8 mouse cellular contexts compared by ENCODE assay signal in the genomic region with DNA sequence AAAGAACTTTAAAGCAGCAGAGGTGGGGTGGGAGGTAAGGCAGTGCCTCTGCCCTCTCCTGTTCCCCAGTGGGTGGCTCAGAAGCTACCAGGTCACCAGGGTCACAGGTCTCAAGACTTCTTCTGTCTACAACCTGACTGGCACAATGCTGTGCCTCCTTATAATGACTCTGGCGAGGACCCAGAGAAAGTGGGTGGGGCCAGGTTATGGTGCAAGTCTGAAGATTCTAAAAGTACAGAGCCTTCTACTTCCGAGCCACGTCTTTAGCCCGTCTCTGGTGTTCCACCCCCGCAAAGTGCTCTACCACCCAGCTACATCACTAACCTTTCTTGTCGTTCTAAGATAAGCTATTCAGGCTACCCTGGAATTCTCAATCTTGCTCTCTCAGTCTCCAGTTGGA. TPM values are rescaled to one million over a fixed set of nuclear protein-coding genes. Genes with fewer than 3 reads are reported as not detected.
DNase-seq lines count a peak whose midpoint lies in the region; ATAC-seq lines count a peak whose summit lies in the region.

No protein-coding gene starts in this region.

- H3K4me1 ChIP-seq in heart, embryonic 11.5 days (ENCODE audit: control insufficient read depth, insufficient read depth, low read length) = peaks cover 35% of the 10 kb centered on the region
- peaks cover 61% of the 10 kb centered on the region for H3K4me1 ChIP-seq in lung, embryonic 15.5 days

- no peak overlapping the region for H3K4me2 ChIP-seq in heart, embryonic 11.5 days
- H3K4me2 ChIP-seq in lung, embryonic 15.5 days = no peak overlapping the region

- H3K4me3 ChIP-seq in heart, embryonic 11.5 days (ENCODE audit: low read depth, low read length) = no peak overlapping the region
- no peak overlapping the region for H3K4me3 ChIP-seq in lung, embryonic 15.5 days

- H3K27ac ChIP-seq in heart, embryonic 11.5 days (ENCODE audit: low read depth, low read length) = 0 out of 2 replicates have a peak overlapping the region, but pooled peaks have one; percentile 24
- H3K27ac ChIP-seq in lung, embryonic 15.5 days = peak overlapping the region; percentile 61

- WGBS in heart, embryonic 11.5 days (ENCODE audit: insufficient replicate concordance) = 43% methylated on average over 6 of the region's 6 CpGs
- WGBS in lung, embryonic 15.5 days = 34% methylated on average over 6 of the region's 6 CpGs

- ATAC-seq in heart, embryonic 11.5 days (replicated peaks; ENCODE audit: insufficient number of reproducible peaks, low FRiP score, low TSS enrichment) = no peak
- no peak for ATAC-seq in lung, embryonic 15.5 days (ENCODE audit: borderline replicate concordance, extremely low read depth, low FRiP score, low TSS enrichment)

- DNase-seq in heart, postnatal 10 days = no peak
- DNase-seq in c-Kit-positive CD71-positive TER-119-positive erythroid progenitor cells, embryonic 14.5 days (ENCODE audit: low spot score) = peak; percentile 48
- peak; percentile 75 for DNase-seq in splenic B cell, adult 2 months (ENCODE audit: low read depth, low spot score)
- no peak for DNase-seq in layer of hippocampus, adult 9-10 months (ENCODE audit: low spot score)
- DNase-seq in urinary bladder, adult 2 months (ENCODE audit: low spot score) = no peak
- DNase-seq in layer of hippocampus, adult 11-12 months (ENCODE audit: low spot score) = no peak

- H3K9ac ChIP-seq in heart, embryonic 11.5 days (ENCODE audit: low read depth, low read length) = no peak overlapping the region
- H3K9ac ChIP-seq in lung, embryonic 15.5 days = no peak overlapping the region

- H3K9me3 ChIP-seq in heart, embryonic 11.5 days (replicated peaks; ENCODE audit: control insufficient read depth, low read length) = no peaks in the 10 kb centered on the region
- H3K9me3 ChIP-seq in lung, embryonic 15.5 days = no peaks in the 10 kb centered on the region

- intact Hi-C loops in heart, postnatal 10 days (cut with DNase I) = loop anchor here (5.0 kb wide), 1 partner anchor 110 kb away; no protein-coding TSS in a partner anchor

- H3K36me3 ChIP-seq in heart, embryonic 11.5 days (ENCODE audit: control insufficient read depth, insufficient read depth, low read length) = peaks cover 13% of the 10 kb centered on the region
- peaks cover 15% of the 10 kb centered on the region for H3K36me3 ChIP-seq in lung, embryonic 15.5 days
- no peaks in the 10 kb centered on the region for H3K36me3 ChIP-seq in splenic B cell, adult 2 months (ENCODE audit: control insufficient read depth, insufficient read depth, low read length, poor library complexity, severe bottlenecking)

- no peaks in the 10 kb centered on the region for H3K27me3 ChIP-seq in heart, embryonic 11.5 days (ENCODE audit: control insufficient read depth, insufficient read depth, low read length)
- H3K27me3 ChIP-seq in lung, embryonic 15.5 days = no peaks in the 10 kb centered on the region
- H3K27me3 ChIP-seq in splenic B cell, adult 2 months (ENCODE audit: control insufficient read depth, insufficient read depth, low read length, poor library complexity, severe bottlenecking) = no peaks in the 10 kb centered on the region

RNA-seq across cellular contexts. Expression of gene Ncf1, which starts 2.7 kb away (rescaled TPM):
- polyA plus RNA-seq in heart, embryonic 11.5 days (2014; fragmentation: Nextera tagmentation; extraction: Ambion mirVana) = 1.8 and 2.2 TPM in 2 replicates
- total RNA-seq in heart, postnatal 10 days (2021) = 1 to 10 TPM; 2.9 to 4.6 TPM
- 6.9 and 7.8 TPM in 2 replicates for polyA plus RNA-seq in lung, embryonic 15.5 days (2015; fragmentation: Nextera tagmentation; extraction: Ambion mirVana)
- 18.8 and 30.3 TPM in 2 replicates for polyA plus RNA-seq in urinary bladder, adult 2 months (2012; rRNA removed)

RNA-seq across cellular contexts. Expression of gene Gtf2ird2, which starts 48.3 kb away (rescaled TPM):
- 5.3 and 6.5 TPM in 2 replicates for polyA plus RNA-seq in heart, embryonic 11.5 days (2014; fragmentation: Nextera tagmentation; extraction: Ambion mirVana)
- total RNA-seq in heart, postnatal 10 days (2021) = 1 to 10 TPM; 7.4 to 7.7 TPM
- polyA plus RNA-seq in lung, embryonic 15.5 days (2015; fragmentation: Nextera tagmentation; extraction: Ambion mirVana) = 7.6 and 10.1 TPM in 2 replicates
- 9.4 and 10.9 TPM in 2 replicates for polyA plus RNA-seq in urinary bladder, adult 2 months (2012; rRNA removed)

RNA-seq across cellular contexts. Expression of gene Rcc1l, which starts 55.5 kb away (rescaled TPM):
- 21.0 and 21.8 TPM in 2 replicates for polyA plus RNA-seq in heart, embryonic 11.5 days (2014; fragmentation: Nextera tagmentation; extraction: Ambion mirVana)
- 10 to 100 TPM; 25.3 to 29.2 TPM for total RNA-seq in heart, postnatal 10 days (2021)
- polyA plus RNA-seq in lung, embryonic 15.5 days (2015; fragmentation: Nextera tagmentation; extraction: Ambion mirVana) = 30.2 and 30.3 TPM in 2 replicates
- polyA plus RNA-seq in urinary bladder, adult 2 months (2012; rRNA removed) = 14.4 and 18.2 TPM in 2 replicates

Comparison
In these comparisons a context has a peak if more than half of its experiments do, and no peak if none do; other contexts are left out.
1. DNase-seq: peak in c-Kit-positive CD71-positive TER-119-positive erythroid progenitor cells, embryonic 14.5 days (single experiment) and splenic B cell, adult 2 months (single experiment); none in heart, postnatal 10 days (0 of 2), layer of hippocampus, adult 9-10 months (single experiment), urinary bladder, adult 2 months (single experiment) and layer of hippocampus, adult 11-12 months (single experiment).